Mouse (Mus musculus) induced T-regulatory cell, adult 2 months (primary cell): ENCODE data around the gene Taar9.
"Not testable (repeated sequence)": the region's sequence is repeated elsewhere in the genome, so short reads cannot be mapped to it uniquely, and the experiment has no call there.

Experiments
- DNase-seq: peaks from one replicate; pipeline ENCODE4 v3.0.0-alpha.2; 2012; ENCODE audit warnings: low read depth

The Taar9 gene

DNA sequence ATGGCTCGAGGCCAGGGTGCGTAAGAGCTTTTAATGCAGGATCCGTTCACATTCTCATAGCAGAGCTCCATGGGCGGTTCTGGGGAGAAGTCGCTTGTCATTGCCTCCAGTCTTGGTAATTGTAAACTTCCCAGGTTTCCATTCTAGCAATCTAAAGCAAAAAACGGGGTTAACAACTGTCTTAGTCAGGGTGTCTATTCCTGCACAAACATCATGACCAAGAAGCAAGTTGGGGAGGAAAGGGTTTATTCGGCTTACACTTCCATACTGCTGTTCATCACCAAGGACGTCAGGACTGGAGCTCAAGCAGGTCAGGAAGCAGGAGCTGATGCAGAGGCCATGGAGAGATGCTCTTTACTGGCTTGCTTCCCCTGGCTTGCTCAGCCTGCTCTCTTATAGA, at the start of gene Taar9:
TSS of gene Taar9 (minus strand) at position 101 of the 400 bp plus-strand sequence.
- DNase-seq: not testable (repeated sequence)

DNA sequence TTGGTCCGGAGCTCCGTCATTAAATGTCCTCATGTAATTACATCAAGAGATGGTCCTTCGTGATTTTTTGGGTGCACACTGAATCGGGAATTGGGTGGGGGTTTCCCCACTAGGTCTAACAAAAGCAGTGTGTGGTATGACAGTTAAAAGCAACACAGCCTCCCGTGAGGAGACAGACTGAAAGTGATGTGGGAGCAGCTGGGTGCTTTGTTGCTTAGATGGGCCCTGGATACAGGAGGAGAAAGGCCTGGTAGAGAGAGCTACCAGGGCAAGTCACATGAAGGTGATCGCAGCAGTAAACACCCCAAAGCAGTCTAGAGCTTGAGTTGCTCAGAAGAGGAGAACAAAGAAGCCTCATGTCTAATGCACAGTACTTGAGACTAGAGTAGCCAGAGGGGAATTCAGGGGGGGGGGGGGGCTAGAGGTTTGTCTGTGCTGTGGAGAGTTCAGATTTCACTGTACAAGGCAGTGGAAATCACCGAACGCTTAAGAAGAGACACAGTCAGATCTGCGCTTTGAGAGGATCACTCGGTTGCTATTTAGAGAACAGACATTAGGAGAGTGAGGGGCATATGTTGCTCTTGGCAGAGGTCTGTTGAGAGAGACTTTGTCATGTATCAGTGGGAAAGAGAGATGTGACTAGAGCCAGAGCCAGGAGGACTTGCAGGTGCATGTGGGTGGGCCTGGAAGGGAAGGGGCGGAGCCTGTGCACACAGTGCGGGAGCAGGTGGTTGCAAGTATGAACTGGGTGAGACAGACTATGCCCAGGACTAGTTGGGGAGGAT, 49.3 kb upstream of the Taar9 start:
- peak; percentile 52 for DNase-seq

DNA sequence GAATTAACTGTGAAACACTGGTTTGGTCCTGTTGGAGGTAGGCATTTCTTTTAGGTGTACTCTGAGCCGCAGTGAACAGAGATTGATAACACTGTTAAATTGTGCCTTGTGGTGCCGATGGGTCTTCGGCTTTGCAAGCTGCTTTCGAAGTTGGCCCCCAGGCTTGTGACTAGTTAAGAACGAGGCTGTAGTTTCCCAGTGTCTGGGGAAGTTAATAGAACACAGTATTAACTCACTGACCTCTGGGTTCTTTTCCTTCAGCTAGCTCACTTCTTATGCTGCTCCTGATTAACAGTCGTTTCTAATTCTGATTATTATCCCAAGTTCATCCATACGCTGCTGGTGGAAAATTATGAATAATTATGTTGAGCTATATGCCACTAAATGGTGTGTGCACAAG, 40.8 kb upstream of the Taar9 start:
- no peak for DNase-seq

GRCm38 (mm10) chr10:24149135-24149781, 39.9 kb upstream of the Taar9 start, which contains the start of gene Stx7:
TSS of gene Stx7 (plus strand) at chr10:24149302.
- DNase-seq: peak; percentile 94

GRCm38 (mm10) chr10:24142735-24143134, 33.4 kb upstream of the Taar9 start:
- DNase-seq: no peak

GRCm38 (mm10) chr10:24138623-24139261, 29.4 kb upstream of the Taar9 start:
- DNase-seq: no peak

DNA sequence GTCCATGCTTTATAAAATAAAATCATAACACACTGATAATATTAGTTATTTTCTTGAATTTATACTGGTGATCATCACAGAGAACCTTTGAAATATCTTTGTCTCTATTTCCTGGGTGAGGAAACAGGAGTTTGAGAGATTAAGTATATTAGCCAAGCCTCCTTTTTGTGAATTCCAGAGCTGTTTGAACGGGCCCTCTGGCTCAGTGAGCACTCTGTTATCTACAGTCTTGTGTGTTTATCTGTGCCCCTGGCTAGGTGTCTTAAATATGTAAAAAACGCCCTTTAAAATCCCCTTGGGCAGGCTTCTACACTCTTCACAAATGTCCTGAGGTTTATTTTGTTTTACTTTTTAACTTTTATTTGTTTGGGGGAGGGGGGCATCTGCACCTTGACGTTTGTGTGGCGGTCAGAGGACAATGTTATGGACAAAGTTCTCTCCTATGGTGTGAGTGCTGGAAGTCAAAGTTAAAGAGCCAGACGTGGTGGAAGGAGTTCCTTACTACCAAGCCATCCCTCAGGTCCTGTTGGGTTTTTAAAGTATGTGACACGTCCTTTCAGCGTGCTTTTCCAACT, 24.8 kb upstream of the Taar9 start:
- no peak for DNase-seq

DNA sequence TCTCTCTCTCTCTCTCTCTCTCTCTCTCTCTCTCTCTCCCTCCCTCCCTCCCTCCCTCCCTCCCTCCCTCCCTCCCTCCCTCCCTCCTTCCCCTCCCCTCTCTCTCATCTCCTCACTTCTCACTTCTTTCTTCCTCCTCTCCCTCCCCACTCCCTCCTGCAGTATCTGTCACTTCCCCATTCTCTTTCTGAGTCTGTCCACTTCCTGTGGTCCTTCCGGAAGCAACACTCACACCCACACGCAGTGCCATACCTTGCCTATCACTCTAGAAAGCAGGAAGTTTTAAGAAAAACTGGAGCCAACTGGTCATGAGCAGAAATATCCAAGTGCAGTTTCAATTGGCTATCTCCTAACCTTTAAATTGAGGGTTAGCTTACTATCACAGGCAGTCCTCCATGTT, 23.8 kb upstream of the Taar9 start:
- DNase-seq: no peak

GRCm38 (mm10) chr10:24132273-24132672, 22.9 kb upstream of the Taar9 start:
- no peak for DNase-seq

DNA sequence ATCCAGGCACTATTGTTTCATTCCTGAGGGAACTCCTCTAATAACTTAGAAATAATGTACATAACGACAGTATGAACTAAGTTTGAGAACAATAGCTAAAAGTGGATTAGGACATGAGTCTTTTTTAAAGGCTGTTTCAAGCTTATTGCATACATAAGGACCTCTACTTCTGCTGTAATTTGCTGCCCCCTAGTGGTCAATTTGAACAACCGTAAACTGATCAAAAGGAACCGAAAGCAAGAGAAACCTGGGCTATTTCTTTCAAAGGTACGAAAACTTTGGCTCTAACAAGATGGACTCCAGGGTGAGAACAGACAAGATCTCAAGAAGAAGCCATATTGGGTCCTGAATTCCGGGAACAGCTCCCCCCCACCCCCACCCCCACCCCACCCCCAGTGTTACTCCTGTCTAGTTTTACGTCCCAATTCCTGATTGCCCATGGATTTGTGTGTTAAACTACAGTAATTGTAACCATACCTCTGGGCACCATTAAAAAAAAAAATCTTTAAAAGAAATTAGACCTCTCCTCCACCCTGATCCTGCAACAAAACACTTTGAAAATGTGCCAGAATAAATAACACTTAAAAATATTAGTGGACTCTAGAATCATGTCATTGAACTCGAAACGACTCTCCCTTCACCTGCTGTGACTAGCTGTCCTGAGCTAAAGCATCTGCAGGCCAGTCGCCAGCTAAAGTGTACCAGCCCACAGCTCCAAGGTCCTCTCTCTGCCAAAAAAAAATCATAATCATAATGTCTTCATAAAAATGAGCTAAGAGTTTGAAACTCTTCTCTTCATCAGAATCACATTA, 22.3 kb upstream of the Taar9 start:
- peak; percentile 82 for DNase-seq

- peak; percentile 59 for DNase-seq
These were observed 1.9 kb upstream of the Taar9 start for GRCm38 (mm10) chr10:24111116-24111778.

- no peak for DNase-seq
These were observed 1.1 kb downstream of the Taar9 start for GRCm38 (mm10) chr10:24108236-24108635.

- no peak for DNase-seq
These were observed 1.6 kb downstream of the Taar9 start for GRCm38 (mm10) chr10:24107747-24108146.

DNA sequence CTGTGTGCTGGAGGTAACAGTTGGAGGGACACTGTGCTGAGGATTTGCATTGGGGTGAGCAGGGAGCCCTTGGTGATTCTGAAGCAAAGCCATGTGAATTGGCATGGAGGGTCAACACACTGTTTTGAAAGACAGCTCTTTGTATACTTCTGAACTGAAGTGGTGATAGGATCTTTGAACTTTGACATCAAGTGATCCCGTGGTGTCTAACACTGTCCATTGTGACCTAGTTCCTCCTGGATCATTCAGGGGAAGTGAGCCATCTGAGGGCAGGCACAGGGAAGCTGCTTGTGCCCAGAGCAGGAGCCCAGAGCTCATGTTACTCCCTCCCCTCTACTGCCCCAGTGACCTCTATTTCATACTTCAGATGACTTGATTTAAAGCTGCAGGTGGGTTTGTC, 6.0 kb downstream of the Taar9 start:
- not testable (repeated sequence) for DNase-seq

DNA sequence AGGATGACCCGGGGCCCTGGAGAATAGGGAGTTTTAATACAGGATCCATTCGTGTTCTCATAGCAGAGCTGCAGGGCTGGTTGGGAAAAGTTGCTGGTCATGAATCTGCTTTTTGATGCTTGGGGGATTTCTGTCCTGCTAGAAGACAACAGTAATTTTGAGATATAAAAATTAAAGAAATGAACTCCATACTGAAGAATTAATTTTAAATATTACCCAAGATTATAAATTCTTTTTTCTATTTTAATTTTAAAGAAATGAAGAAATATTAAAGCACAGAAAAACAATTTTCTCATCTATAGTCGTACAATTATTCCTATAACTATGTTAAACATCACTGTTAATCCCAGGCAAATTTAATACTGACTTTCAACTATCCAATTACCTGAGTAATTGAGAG, 7.5 kb downstream of the Taar9 start, which contains the start of gene Taar8c:
TSS of gene Taar8c (minus strand) at position 101 of the 400 bp plus-strand sequence.
- DNase-seq: not testable (repeated sequence)

GRCm38 (mm10) chr10:24097010-24097409, 12.3 kb downstream of the Taar9 start:
- not testable (repeated sequence) for DNase-seq

- DNase-seq: no peak
These were observed 17.1 kb downstream of the Taar9 start, which contains the start of gene Taar8b for GRCm38 (mm10) chr10:24092194-24092593. TSS of gene Taar8b (minus strand) at chr10:24092294.

- DNase-seq: no peak
These were observed 22.2 kb downstream of the Taar9 start for GRCm38 (mm10) chr10:24087168-24087567.

DNA sequence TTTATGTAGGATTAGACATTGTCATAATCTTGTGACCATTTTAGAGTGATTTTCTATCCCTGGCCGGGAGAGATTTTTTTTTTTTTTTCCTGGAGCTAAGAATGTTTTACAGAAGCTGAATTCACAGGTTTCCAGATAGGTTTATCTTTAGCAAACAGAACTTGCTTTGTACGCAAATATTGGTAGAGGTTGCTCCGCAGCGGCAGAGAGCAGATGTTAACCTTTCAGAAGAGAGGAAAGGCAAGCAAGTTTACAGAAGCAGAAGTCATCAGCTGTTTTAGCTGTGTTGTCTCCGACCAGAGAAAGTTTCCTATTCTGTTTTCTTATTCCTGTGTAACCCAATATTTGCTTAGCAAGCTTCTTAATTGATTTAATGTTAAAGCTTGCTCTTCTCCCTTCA, 22.8 kb downstream of the Taar9 start:
- no peak for DNase-seq

DNA sequence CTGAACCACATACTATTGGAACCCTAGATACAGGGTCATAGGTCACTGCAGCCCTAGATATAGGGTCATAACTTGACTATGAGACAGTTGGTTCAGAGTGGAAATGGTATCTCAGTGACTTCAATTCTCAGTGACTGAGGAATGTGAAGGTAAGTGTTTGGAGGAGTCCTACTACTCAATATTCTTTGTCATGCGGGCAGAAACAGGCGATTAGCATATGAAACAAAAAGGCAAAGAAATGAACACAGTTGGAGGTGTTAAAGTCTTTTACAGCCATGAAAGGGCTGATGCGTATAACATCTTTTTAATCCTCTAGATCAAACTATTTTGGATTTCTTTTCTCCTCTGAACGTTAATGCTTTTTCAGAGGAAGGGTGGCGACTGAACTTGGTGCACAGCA, 23.4 kb downstream of the Taar9 start:
- no peak for DNase-seq

DNA sequence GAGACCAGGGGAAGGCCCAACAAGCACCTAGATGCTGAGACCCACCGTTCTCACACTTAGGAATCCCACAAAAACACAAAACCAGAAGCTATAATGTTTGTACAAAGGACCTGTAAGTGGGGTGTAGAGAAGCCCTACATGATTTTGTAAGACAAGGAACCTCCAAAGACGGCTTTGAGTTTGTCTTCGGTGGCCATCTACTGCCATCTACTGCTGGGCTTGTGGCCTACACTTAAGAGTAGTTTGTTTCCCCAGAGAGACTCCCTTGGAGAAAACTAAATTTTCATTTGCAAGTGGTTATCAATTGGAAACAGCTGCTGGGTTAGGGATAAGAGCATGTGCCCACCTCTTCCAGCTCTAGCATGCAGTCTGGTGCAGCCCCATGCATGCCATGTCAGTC, 29.2 kb downstream of the Taar9 start:
- peak; percentile 4 for DNase-seq
